Comparison of ENCODE assay signal across 8 mouse cellular contexts in genomic region chr6:51211418-51211817, GRCm38 (mm10).
DNase-seq lines count a peak whose midpoint lies in the region; ATAC-seq and TF ChIP-seq lines count a peak whose summit lies in the region.
"Had no signal": no experiment of that assay in that cellular context is flagged by ENCODE, and none has a peak within 500 bp of the region (broad histone marks: within the 10 kb centered on the region; RNA-seq: fewer than 3 reads in every experiment).

No protein-coding gene starts in this region.

- H3K79me2 ChIP-seq in CH12.LX (replicated peaks; ENCODE audit: control insufficient read depth, extremely low read depth, insufficient read depth, poor library complexity, severe bottlenecking): no peaks in the 10 kb centered on the region

- no peak overlapping the region for H3K9ac ChIP-seq in CH12.LX (ENCODE audit: insufficient read depth, low read depth)
- 0 out of 2 replicates have a peak overlapping the region, but pooled peaks have one; percentile 29 for H3K9ac ChIP-seq in heart, postnatal 0 days (replicated peaks; ENCODE audit: low read depth, low read length)
- no peak overlapping the region for H3K9ac ChIP-seq in hindbrain, embryonic 14.5 days

- WGBS in heart, postnatal 0 days: under 1% methylated on average over 7 of the region's 7 CpGs
- WGBS in hindbrain, embryonic 14.5 days: 44% methylated on average over 7 of the region's 7 CpGs

- H3K27ac ChIP-seq in CH12.LX (ENCODE audit: insufficient read depth, low read depth): no peak overlapping the region
- peak overlapping the region; percentile 75 for H3K27ac ChIP-seq in heart, postnatal 0 days (ENCODE audit: low read depth)
- H3K27ac ChIP-seq in hindbrain, embryonic 14.5 days: no peak overlapping the region

- TF ChIP-seq EP300 in CH12.LX (IDR thresholded peaks at IDR 0.05; ENCODE audit: low read length): no peak
- no peak for TF ChIP-seq EP300 in heart, postnatal 0 days (IDR thresholded peaks at IDR 0.05; ENCODE audit: low read depth)

- H3K27me3 ChIP-seq in CH12.LX (replicated peaks): no peaks in the 10 kb centered on the region
- H3K27me3 ChIP-seq in heart, postnatal 0 days (ENCODE audit: control insufficient read depth, insufficient read depth, low read length): peaks cover 14% of the 10 kb centered on the region; the same call in 1 of the 2 replicates
- no peaks in the 10 kb centered on the region for H3K27me3 ChIP-seq in hindbrain, embryonic 14.5 days (ENCODE audit: control insufficient read depth, insufficient read depth, low read length)

- dilution Hi-C loops in CH12.LX (cut with MboI; ENCODE audit: extremely low pct_ligation_motif_present, extremely low pct_unique_long_range_greater_than_20kb, low sequenced_read_pairs): no loop called here

- H3K4me2 ChIP-seq in CH12.LX (ENCODE audit: insufficient read depth, low read depth, poor library complexity, severe bottlenecking): no peak overlapping the region
- H3K4me2 ChIP-seq in heart, postnatal 0 days (ENCODE audit: low read depth, low read length): peak overlapping the region; percentile 39
- H3K4me2 ChIP-seq in hindbrain, embryonic 14.5 days (replicated peaks): no peak overlapping the region

- no peak; the same call in 1 of the 2 replicates for TF ChIP-seq RAD21 in CH12.LX (IDR thresholded peaks at IDR 0.05; ENCODE audit: low read depth, low read length)

- H3K4me3 ChIP-seq in CH12.LX (replicated peaks in 1 of 3; ENCODE audit: low read depth in 2 of 3, low read length in 2 of 3, poor library complexity in 1 of 3): no peak overlapping the region
- 0 out of 2 replicates have a peak overlapping the region, but pooled peaks have one; percentile 9 for H3K4me3 ChIP-seq in heart, postnatal 0 days (ENCODE audit: low read depth, low read length)
- H3K4me3 ChIP-seq in hindbrain, embryonic 14.5 days (replicated peaks; ENCODE audit: low read length): no peak overlapping the region
- H3K4me3 ChIP-seq: megakaryocyte, embryonic 14.5 days had no signal

- TF ChIP-seq POLR2A in CH12.LX (IDR thresholded peaks at IDR 0.05; ENCODE audit: low read depth, low read length): no peak

- DNase-seq in kidney, postnatal 10 days: peak; percentile 48
- DNase-seq in kidney, adult 9 months: no peak
- DNase-seq in CH12.LX (ENCODE audit: extremely low read depth) (peak; percentile 19), MN1 (ENCODE audit: low spot score) (no peak)
- peak; percentile 12 for DNase-seq in brain, adult 2 months (ENCODE audit: low read depth, low spot score)
- peak; percentile 77 for DNase-seq in heart, postnatal 0 days (ENCODE audit: low spot score)
- DNase-seq in hindbrain, embryonic 14.5 days (ENCODE audit: low spot score): no peak

- TF ChIP-seq CTCF in CH12.LX (conservative IDR thresholded peaks at IDR 0.05 in 1 of 2, IDR thresholded peaks at IDR 0.05 in 1 of 2; ENCODE audit: low read depth in 2 of 2, low read length in 2 of 2): peak in 1 of 2 experiments; percentile 34; a peak in 2 of 4 replicates
- TF ChIP-seq CTCF in heart, postnatal 0 days (IDR thresholded peaks at IDR 0.05; ENCODE audit: low read depth): peak; percentile 31

- in situ Hi-C loops in CH12.LX (cut with MboI; ENCODE audit: low pct_ligation_motif_present, low pct_unique_long_range_greater_than_20kb, low sequenced_read_pairs): loop anchor here (10.0 kb wide), 2 partner anchors 153 to 1013 kb away; partner anchors contain the start of gene Hoxa7

- H3K36me3 ChIP-seq in CH12.LX (replicated peaks in 1 of 2; ENCODE audit: control insufficient read depth in 1 of 2, insufficient read depth in 1 of 2, low read length in 1 of 2): no peaks in the 10 kb centered on the region
- no peaks in the 10 kb centered on the region for H3K36me3 ChIP-seq in heart, postnatal 0 days (replicated peaks; ENCODE audit: control insufficient read depth, insufficient read depth, low read length)
- no peaks in the 10 kb centered on the region for H3K36me3 ChIP-seq in hindbrain, embryonic 14.5 days (replicated peaks; ENCODE audit: control insufficient read depth, insufficient read depth)

- ATAC-seq in heart, postnatal 0 days (ENCODE audit: insufficient read depth, low read depth): peak; percentile 52
- no peak for ATAC-seq in hindbrain, embryonic 14.5 days (ENCODE audit: low FRiP score)

- no peaks in the 10 kb centered on the region for H3K9me3 ChIP-seq in CH12.LX (replicated peaks; ENCODE audit: low read length)
- H3K9me3 ChIP-seq in heart, postnatal 0 days (replicated peaks; ENCODE audit: control insufficient read depth, low read length): no peaks in the 10 kb centered on the region
- H3K9me3 ChIP-seq in hindbrain, embryonic 14.5 days (ENCODE audit: control insufficient read depth, low read length): no peaks in the 10 kb centered on the region
- H3K9me3 ChIP-seq: megakaryocyte, embryonic 14.5 days had no signal

- H3K4me1 ChIP-seq in CH12.LX (ENCODE audit: control insufficient read depth in 1 of 2, insufficient read depth in 2 of 2): peaks cover 0 to 23% of the 10 kb centered on the region in 2 experiments; a peak in 2 of 4 replicates
- H3K4me1 ChIP-seq in heart, postnatal 0 days (ENCODE audit: control insufficient read depth, insufficient read depth): peaks cover 24% of the 10 kb centered on the region
- H3K4me1 ChIP-seq in hindbrain, embryonic 14.5 days (replicated peaks; ENCODE audit: control insufficient read depth, insufficient read depth, low read length): peaks cover 26% of the 10 kb centered on the region

TF ChIP-seq in CH12.LX, 34 proteins besides CTCF, POLR2A, EP300 and RAD21:
- TF ChIP-seq SMC3 (IDR thresholded peaks at IDR 0.05; ENCODE audit: low read depth, low read length) (peak; percentile 39), KAT2A (IDR thresholded peaks at IDR 0.05; ENCODE audit: insufficient replicate concordance, low read length) (no peak), ZNF384 (IDR thresholded peaks at IDR 0.05; ENCODE audit: low read depth, low read length) (peak; percentile 95)

Comparison
In these comparisons a context has a peak if more than half of its experiments do, and no peak if none do; other contexts are left out.
1. DNase-seq: peak in kidney, postnatal 10 days (single experiment), CH12.LX (single experiment), brain, adult 2 months (single experiment) and heart, postnatal 0 days (single experiment); none in kidney, adult 9 months (single experiment), MN1 (single experiment) and hindbrain, embryonic 14.5 days (single experiment).